Mouse (Mus musculus) liver, adult 2 months (tissue): ENCODE results near the gene Galk1. TPM values are rescaled to one million over a fixed set of nuclear protein-coding genes. Genes with fewer than 3 reads are reported as not detected.
"Not testable (repeated sequence)": the region's sequence is repeated elsewhere in the genome, so short reads cannot be mapped to it uniquely, and the experiment has no call there.

Source experiments
- DNase-seq: peaks from one replicate; pipeline ENCODE4 v3.0.0-alpha.2; 2011; ENCODE audit warnings: low read depth, low spot score; ENCODE audit errors: extremely low read depth
- H3K27ac ChIP-seq: fragments of 200-500 bp; replicated peaks from 2 replicates; pipeline ENCODE4 v1.5.1; 2012; ENCODE audit warnings: low read depth, mild to moderate bottlenecking, control low read depth, inconsistent platforms, low read length; ENCODE audit not compliant: insufficient read depth
- H3K27me3 ChIP-seq: fragments of 200-500 bp; 2 replicates; pipeline ENCODE4 v1.6.1; 2012; ENCODE audit warnings: mild to moderate bottlenecking, moderate library complexity, low read length, inconsistent platforms; ENCODE audit not compliant: control insufficient read depth, insufficient read depth
- H3K36me3 ChIP-seq: fragments of 200-500 bp; 2 replicates; pipeline ENCODE4 v1.6.1; 2012; ENCODE audit warnings: low read length, inconsistent platforms; ENCODE audit not compliant: control insufficient read depth, insufficient read depth
- H3K4me1 ChIP-seq: fragments of 200-500 bp; 2 replicates; pipeline ENCODE4 v1.6.1; 2011; ENCODE audit warnings: low read length; ENCODE audit not compliant: control insufficient read depth, insufficient read depth
- H3K4me3 ChIP-seq: fragments of 200-500 bp; 2 replicates; pipeline ENCODE4 v1.5.1; 2011; ENCODE audit warnings: low read depth, mild to moderate bottlenecking, control low read depth, low read length, moderate library complexity; ENCODE audit not compliant: insufficient read depth
- H3K79me2 ChIP-seq: fragments of 200-500 bp; 2 replicates; pipeline ENCODE4 v1.6.1; 2012; ENCODE audit warnings: inconsistent platforms, mild to moderate bottlenecking, low read length, moderate library complexity; ENCODE audit not compliant: control insufficient read depth, insufficient read depth
- H3K9ac ChIP-seq: fragments of 200-500 bp; 2 replicates; pipeline ENCODE4 v1.6.1; 2012; ENCODE audit warnings: low read depth, mild to moderate bottlenecking, control low read depth, inconsistent platforms, low read length
- CTCF ChIP-seq: fragments of 200-500 bp; IDR thresholded peaks from 2 replicates; pipeline ENCODE4 v1.5.1; 2011; ENCODE audit warnings: low read depth, low read length, control low read depth
- POLR2A ChIP-seq: fragments of 200-500 bp; IDR thresholded peaks from 2 replicates; pipeline ENCODE4 v1.6.1; 2011; ENCODE audit warnings: low read length, control low read depth; ENCODE audit not compliant: insufficient read depth; ENCODE audit errors: extremely low read depth
- WGBS: fragments of 180-500 bp; shearing (Covaris S2); methylation state at CpG from one replicate; pipeline ENCODE4 v1.1.7; 2018; 5-methylcytosine and 5-hydroxymethylcytosine counted together
- polyA plus RNA-seq: library from polyadenylated mRNA; depleted of rRNA; stranded (reverse); fragments of >200 nt; gene quantifications from 2 replicates; pipeline ENCODE4 v1.2.3, GENCODE M21; 2012
- total RNA-seq: library from RNA; depleted of rRNA; stranded (reverse); fragments of >200 nt; gene quantifications from 2 replicates; pipeline ENCODE4 v1.2.3, GENCODE M21; 2014

The Galk1 gene
- total and polyA plus RNA-seq, 2 experiments = 49.5 to 79.6 TPM

GRCm38 (mm10) chr11:116022256-116022780 is 9.8 kb upstream of the Galk1 start:
- no peak for DNase-seq
- peaks cover 13% of the 10 kb centered on the region for H3K36me3 ChIP-seq
- 32% methylated on average over 4 of the region's 4 CpGs for WGBS
- H3K79me2 ChIP-seq = peaks cover 10% of the 10 kb centered on the region; the same call in 1 of the 2 replicates
- TF ChIP-seq CTCF = no peak
- no peak for TF ChIP-seq POLR2A
- no peak overlapping the region for H3K9ac ChIP-seq
- H3K27ac ChIP-seq = no peak overlapping the region
- H3K4me1 ChIP-seq = 0 out of 2 replicates have a peak, but pooled peaks cover 1% of the 10 kb centered on the region
- H3K4me3 ChIP-seq = peak overlapping the region; percentile 14; the same call in 1 of the 2 replicates
- no peaks in the 10 kb centered on the region for H3K27me3 ChIP-seq

GRCm38 (mm10) chr11:116021328-116022220 is 9.1 kb upstream of the Galk1 start:
- Histone ChIP-seq H3K4me1 (no peaks in the 10 kb centered on the region), H3K36me3 (peaks cover 13% of the 10 kb centered on the region), H3K27me3 (no peaks in the 10 kb centered on the region), H3K79me2 (peaks cover 10% of the 10 kb centered on the region; the same call in 1 of the 2 replicates), H3K4me3 (no peak overlapping the region), H3K9ac (no peak overlapping the region), H3K27ac (no peak overlapping the region)
- no peak for DNase-seq
- no peak for TF ChIP-seq CTCF
- TF ChIP-seq POLR2A = no peak
- WGBS = 65% methylated on average over 6 of the region's 6 CpGs

- TF ChIP-seq POLR2A = no peak
- no peak; the same call in 1 of the 2 replicates for TF ChIP-seq CTCF
- Histone ChIP-seq H3K9ac (no peak overlapping the region), H3K36me3 (peaks cover 13% of the 10 kb centered on the region), H3K4me3 (no peak overlapping the region), H3K79me2 (peaks cover 10% of the 10 kb centered on the region; the same call in 1 of the 2 replicates), H3K27ac (no peak overlapping the region), H3K27me3 (no peaks in the 10 kb centered on the region), H3K4me1 (no peaks in the 10 kb centered on the region)
- WGBS = 48% methylated on average over 1 of the region's 1 CpGs
- no peak for DNase-seq
Measured at GRCm38 (mm10) chr11:116020519-116020922, 8.0 kb upstream of the Galk1 start.

- Histone ChIP-seq H3K9ac (no peak overlapping the region), H3K79me2 (peaks cover 10% of the 10 kb centered on the region; the same call in 1 of the 2 replicates), H3K36me3 (peaks cover 13% of the 10 kb centered on the region), H3K4me1 (peaks cover 2% of the 10 kb centered on the region; the same call in 1 of the 2 replicates), H3K27me3 (no peaks in the 10 kb centered on the region), H3K27ac (no peak overlapping the region), H3K4me3 (no peak overlapping the region)
- 80% methylated on average over 2 of the region's 2 CpGs for WGBS
- no peak for DNase-seq
- TF ChIP-seq POLR2A = no peak
- TF ChIP-seq CTCF = no peak
Measured at GRCm38 (mm10) chr11:116019976-116020411, 7.5 kb upstream of the Galk1 start.

- H3K36me3 ChIP-seq = peaks cover 13% of the 10 kb centered on the region
- TF ChIP-seq POLR2A (no peak), CTCF (no peak)
- no peak overlapping the region for H3K27ac ChIP-seq
- H3K9ac ChIP-seq = no peak overlapping the region
- no peak overlapping the region for H3K4me3 ChIP-seq
- DNase-seq = no peak
- 81% methylated on average over 1 of the region's 1 CpGs for WGBS
- H3K27me3 ChIP-seq = no peaks in the 10 kb centered on the region
- H3K4me1 ChIP-seq = peaks cover 2% of the 10 kb centered on the region; the same call in 1 of the 2 replicates
- peaks cover 10% of the 10 kb centered on the region; the same call in 1 of the 2 replicates for H3K79me2 ChIP-seq
Measured at GRCm38 (mm10) chr11:116019360-116019791, 6.9 kb upstream of the Galk1 start.

GRCm38 (mm10) chr11:116018867-116019266 is 6.3 kb upstream of the Galk1 start:
- H3K4me1 ChIP-seq = not testable (repeated sequence)
- 94% methylated on average over 4 of the region's 4 CpGs for WGBS

More at GRCm38 (mm10) chr11:116018867-116019266, 6.3 kb upstream of the Galk1 start:
- not testable (repeated sequence) for H3K27me3 ChIP-seq, H3K9ac ChIP-seq, H3K27ac ChIP-seq, H3K4me3 ChIP-seq, H3K79me2 ChIP-seq, DNase-seq
- H3K36me3 ChIP-seq = peaks cover 13% of the 10 kb centered on the region
